Mouse (Mus musculus) stomach, embryonic 16.5 days (tissue): Measurements from ENCODE around the gene Slc25a33. TPM values are rescaled to one million over a fixed set of nuclear protein-coding genes. Genes with fewer than 3 reads are reported as not detected.
A peak's percentile ranks its signal among the peaks of the same experiment; 100 is the strongest.

Source experiments
- ATAC-seq: fragments of 200-750 bp; cut with Nextera tagmentation; 2 replicates; pipeline ENCODE4 v1.8.0; 2017; ENCODE audit warnings: moderate number of reproducible peaks, moderate TSS enrichment; ENCODE audit not compliant: insufficient read depth, low FRiP score
- H3K27ac ChIP-seq: fragments of 300-500 bp; sonication (generic); 2 replicates; pipeline ENCODE4 v1.5.1; 2014; ENCODE audit warnings: low read length
- H3K27me3 ChIP-seq: fragments of 300-500 bp; sonication (generic); 2 replicates; pipeline ENCODE4 v1.6.1; 2014; ENCODE audit warnings: low read length, control low read depth, mixed read lengths; ENCODE audit not compliant: control insufficient read depth, insufficient read depth
- H3K36me3 ChIP-seq: fragments of 300-500 bp; sonication (generic); 2 replicates; pipeline ENCODE4 v1.6.1; 2014; ENCODE audit warnings: low read length; ENCODE audit not compliant: control insufficient read depth, insufficient read depth
- H3K4me1 ChIP-seq: fragments of 300-500 bp; sonication (generic); 2 replicates; pipeline ENCODE4 v1.6.1; 2014; ENCODE audit warnings: low read length, control low read depth, mixed read lengths; ENCODE audit not compliant: control insufficient read depth, insufficient read depth
- H3K4me2 ChIP-seq: fragments of 300-500 bp; sonication (generic); 2 replicates; pipeline ENCODE4 v1.6.1; 2014; ENCODE audit warnings: low read depth, low read length, mixed read lengths
- H3K4me3 ChIP-seq: fragments of 300-500 bp; sonication (generic); replicated peaks from 2 replicates; pipeline ENCODE4 v1.5.1; 2014; ENCODE audit warnings: mild to moderate bottlenecking, low read length
- H3K9ac ChIP-seq: fragments of 300-500 bp; sonication (generic); 2 replicates; pipeline ENCODE4 v1.6.1; 2014; ENCODE audit warnings: low read length
- H3K9me3 ChIP-seq: fragments of 300-500 bp; sonication (generic); replicated peaks from 2 replicates; pipeline ENCODE4 v1.6.1; 2016; ENCODE audit warnings: low read length, control low read depth; ENCODE audit not compliant: control insufficient read depth
- WGBS: fragments of 180-500 bp; shearing (Covaris S2); extraction: QIAGEN DNeasy Blood & Tissue Kit; methylation state at CpG from one replicate; pipeline ENCODE4 v1.1.7; 2014; 5-methylcytosine and 5-hydroxymethylcytosine counted together
- polyA plus RNA-seq: library from polyadenylated mRNA; unstranded; fragments of >200 nt; fragmentation: Nextera tagmentation; extraction: Ambion mirVana; gene quantifications from 2 replicates; pipeline ENCODE4 v1.2.1, GENCODE M21; 2015

Gene Slc25a33
- polyA plus RNA-seq, 1 experiment from 2014 or later, result 8.1 TPM

- no peak overlapping the region for H3K4me2 ChIP-seq
- no peak overlapping the region for H3K9ac ChIP-seq
- 80% methylated on average over 8 of the region's 8 CpGs for WGBS
- ATAC-seq, result no peak
- no peak overlapping the region for H3K4me3 ChIP-seq
- H3K27ac ChIP-seq, result no peak overlapping the region
- peaks cover 15% of the 10 kb centered on the region for H3K36me3 ChIP-seq
- no peaks in the 10 kb centered on the region for H3K9me3 ChIP-seq
- no peaks in the 10 kb centered on the region for H3K27me3 ChIP-seq
- no peaks in the 10 kb centered on the region for H3K4me1 ChIP-seq
Observed at GRCm38 (mm10) chr4:149721163-149721562, 52.9 kb downstream of the Slc25a33 start.

DNA sequence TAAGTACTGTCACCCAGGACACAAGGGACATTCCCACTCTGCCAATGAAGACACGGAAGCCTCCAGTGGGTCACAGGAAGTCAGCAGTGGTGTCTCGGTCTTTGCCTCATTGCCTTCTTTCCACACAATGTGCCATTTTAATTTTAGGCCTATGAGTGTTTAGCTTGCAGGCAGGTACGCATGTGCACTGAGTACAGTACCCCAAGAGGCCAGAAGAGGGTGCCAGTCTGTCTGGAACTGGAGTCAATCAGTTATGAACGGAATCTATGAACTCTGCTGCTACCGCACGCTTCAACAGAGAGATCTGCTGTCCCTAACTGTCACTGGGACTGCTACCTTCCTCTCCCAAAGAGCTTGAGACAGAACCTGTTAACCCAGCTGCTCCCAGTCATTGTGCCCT is 54.4 kb downstream of the Slc25a33 start:
- H3K4me1 ChIP-seq, result no peaks in the 10 kb centered on the region

DNA sequence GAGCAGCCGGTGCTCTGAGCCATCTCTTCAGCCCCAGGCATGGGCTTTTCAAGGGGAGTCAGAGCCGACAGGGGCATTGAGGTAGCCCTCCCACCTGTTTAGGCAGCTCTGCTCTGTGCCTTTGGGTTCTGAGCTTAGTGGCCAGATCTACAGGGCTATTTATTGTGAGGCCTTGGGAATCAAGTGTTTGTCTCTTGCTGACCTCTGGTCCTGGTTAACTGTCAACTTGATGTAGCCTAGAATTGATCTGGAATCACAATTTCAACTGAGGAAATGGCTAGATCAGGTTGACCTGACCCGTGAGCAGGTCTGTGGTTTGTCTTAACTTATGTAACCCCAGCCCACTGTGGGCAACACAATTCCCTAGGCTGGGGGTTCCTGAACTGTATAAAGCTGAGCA is 59.5 kb downstream of the Slc25a33 start:
- Histone ChIP-seq H3K9me3 (no peaks in the 10 kb centered on the region), H3K36me3 (peaks cover 29% of the 10 kb centered on the region), H3K4me1 (no peaks in the 10 kb centered on the region), H3K27ac (no peak overlapping the region), H3K4me2 (no peak overlapping the region), H3K4me3 (no peak overlapping the region), H3K9ac (no peak overlapping the region), H3K27me3 (no peaks in the 10 kb centered on the region)
- no peak for ATAC-seq
- WGBS, result 82% methylated on average over 3 of the region's 3 CpGs

More for the DNA sequence above, 54.4 kb downstream of the Slc25a33 start:
- Histone ChIP-seq H3K4me2 (no peak overlapping the region), H3K9ac (no peak overlapping the region), H3K36me3 (peaks cover 27% of the 10 kb centered on the region), H3K4me3 (no peak overlapping the region), H3K27ac (no peak overlapping the region), H3K27me3 (no peaks in the 10 kb centered on the region), H3K9me3 (no peaks in the 10 kb centered on the region)
- no peak for ATAC-seq
- 82% methylated on average over 6 of the region's 6 CpGs for WGBS

GRCm38 (mm10) chr4:149711955-149712354 is 62.1 kb downstream of the Slc25a33 start:
- Histone ChIP-seq H3K36me3 (peaks cover 22% of the 10 kb centered on the region), H3K9ac (no peak overlapping the region), H3K27ac (no peak overlapping the region), H3K4me3 (no peak overlapping the region), H3K9me3 (no peaks in the 10 kb centered on the region), H3K27me3 (no peaks in the 10 kb centered on the region), H3K4me1 (no peaks in the 10 kb centered on the region), H3K4me2 (no peak overlapping the region)
- ATAC-seq, result no peak
- WGBS, result 26% methylated on average over 7 of the region's 7 CpGs

DNA sequence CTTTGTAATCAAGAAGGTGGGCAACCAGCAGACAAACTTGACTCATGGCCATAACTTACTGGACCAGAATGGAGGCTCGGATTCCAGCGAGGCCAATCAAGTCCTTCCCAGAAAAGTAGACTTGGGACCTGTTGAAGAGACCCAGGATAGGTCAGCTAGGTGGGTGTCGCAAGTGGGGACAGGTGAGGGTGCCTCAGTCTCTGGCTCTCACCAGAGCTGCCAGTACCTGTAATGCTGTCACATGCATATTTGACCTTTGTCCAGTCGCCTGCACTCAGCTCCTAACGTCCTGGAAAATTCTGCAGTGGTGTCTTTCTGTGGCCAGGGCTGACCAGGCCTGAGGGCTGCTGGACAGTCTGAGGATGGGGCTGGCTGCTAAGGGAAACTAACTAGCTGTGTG is 62.6 kb downstream of the Slc25a33 start:
- H3K27ac ChIP-seq, result no peak overlapping the region
- no peaks in the 10 kb centered on the region for H3K4me1 ChIP-seq
- no peak for ATAC-seq
- 83% methylated on average over 5 of the region's 5 CpGs for WGBS
- no peak overlapping the region for H3K4me2 ChIP-seq
- peaks cover 17% of the 10 kb centered on the region for H3K36me3 ChIP-seq
- H3K9ac ChIP-seq, result no peak overlapping the region
- no peaks in the 10 kb centered on the region for H3K27me3 ChIP-seq
- no peaks in the 10 kb centered on the region for H3K9me3 ChIP-seq
- no peak overlapping the region for H3K4me3 ChIP-seq

DNA sequence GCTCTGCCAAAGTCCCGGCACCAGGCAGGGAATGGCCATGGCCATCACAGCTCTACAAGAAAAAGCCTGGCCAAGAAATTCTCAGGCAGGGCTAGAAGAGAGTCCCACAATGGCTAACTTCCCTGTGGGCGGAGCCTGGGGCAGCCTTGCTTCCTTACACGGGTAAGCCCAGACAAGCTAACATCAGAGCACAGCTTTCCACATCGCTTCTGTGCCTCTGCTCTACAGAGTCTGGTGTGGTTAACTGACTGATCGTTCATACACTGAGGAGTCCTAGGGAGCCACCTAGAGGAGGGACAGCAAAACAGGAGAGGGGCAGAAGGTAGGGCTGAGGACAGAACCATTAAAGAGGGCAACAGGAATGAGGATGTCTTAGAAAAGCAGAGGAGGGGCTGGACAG is 63.6 kb downstream of the Slc25a33 start:
- peak; percentile 86 for ATAC-seq
- no peak overlapping the region for H3K27ac ChIP-seq
- no peaks in the 10 kb centered on the region for H3K27me3 ChIP-seq
- H3K4me1 ChIP-seq, result no peaks in the 10 kb centered on the region
- H3K4me2 ChIP-seq, result no peak overlapping the region
- no peak overlapping the region for H3K4me3 ChIP-seq
- H3K9me3 ChIP-seq, result no peaks in the 10 kb centered on the region
- H3K36me3 ChIP-seq, result peaks cover 10% of the 10 kb centered on the region; the same call in 1 of the 2 replicates
- 21% methylated on average over 5 of the region's 5 CpGs for WGBS
- no peak overlapping the region for H3K9ac ChIP-seq

DNA sequence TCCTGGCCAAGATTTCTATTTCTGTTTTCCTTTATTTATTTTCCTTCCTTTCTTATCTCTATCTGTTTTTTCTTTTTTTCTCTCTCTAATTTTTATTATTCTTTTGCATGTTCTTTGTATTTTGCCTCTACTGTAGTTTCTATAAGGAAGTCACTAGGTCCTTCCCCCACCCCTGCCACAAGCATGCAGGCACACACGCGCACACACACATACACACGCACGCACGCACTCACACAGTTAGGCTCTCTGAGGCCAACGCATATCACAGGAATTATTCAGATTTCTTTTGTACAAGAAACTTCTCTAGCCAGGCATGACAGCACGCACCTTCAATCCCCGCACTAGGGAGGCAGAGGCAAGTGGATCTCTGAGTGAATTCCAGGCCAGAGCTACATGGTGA is 68.1 kb downstream of the Slc25a33 start:
- Histone ChIP-seq H3K4me1 (no peaks in the 10 kb centered on the region), H3K27me3 (no peaks in the 10 kb centered on the region), H3K4me2 (no peak overlapping the region), H3K9me3 (no peaks in the 10 kb centered on the region), H3K9ac (no peak overlapping the region), H3K4me3 (no peak overlapping the region), H3K27ac (no peak overlapping the region), H3K36me3 (no peaks in the 10 kb centered on the region)
- ATAC-seq, result no peak
- WGBS, result 82% methylated on average over 8 of the region's 8 CpGs

DNA sequence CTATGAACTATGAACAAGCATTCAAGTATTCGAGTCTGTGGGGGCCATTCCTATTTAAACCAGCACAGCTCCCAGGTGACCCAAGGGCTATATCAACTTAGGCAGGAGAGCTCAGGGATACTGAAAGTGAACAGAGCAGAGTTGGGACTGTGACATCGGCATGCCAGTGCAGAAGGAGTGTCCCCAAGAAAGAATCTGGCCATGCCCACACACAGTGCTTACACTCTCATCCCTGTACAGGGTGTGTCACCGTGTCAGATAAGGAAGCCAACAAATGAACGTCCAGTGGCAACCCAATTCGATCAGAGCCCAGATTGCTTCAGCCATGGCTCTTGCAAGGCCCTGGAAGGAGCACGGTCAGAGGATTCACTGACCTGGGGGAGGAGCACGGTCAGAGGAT is 68.8 kb downstream of the Slc25a33 start:
- Histone ChIP-seq H3K4me3 (no peak overlapping the region), H3K4me2 (no peak overlapping the region), H3K27me3 (no peaks in the 10 kb centered on the region), H3K9me3 (no peaks in the 10 kb centered on the region), H3K9ac (no peak overlapping the region), H3K27ac (no peak overlapping the region), H3K4me1 (no peaks in the 10 kb centered on the region), H3K36me3 (no peaks in the 10 kb centered on the region)
- 57% methylated on average over 7 of the region's 7 CpGs for WGBS
- no peak for ATAC-seq

GRCm38 (mm10) chr4:149702210-149702979 is 71.7 kb downstream of the Slc25a33 start, which contains the start of gene Pik3cd:
Pik3cd (minus strand) TSS chr4:149702571.
- WGBS, result 64% methylated on average over 19 of the region's 19 CpGs
- Histone ChIP-seq H3K27ac (no peak within 1 kb of the TSS), H3K36me3 (no peaks in the 10 kb centered on the region), H3K27me3 (no peaks in the 10 kb centered on the region), H3K4me3 (no peak within 1 kb of the TSS), H3K9ac (no peak within 1 kb of the TSS), H3K9me3 (no peaks in the 10 kb centered on the region), H3K4me1 (no peaks in the 10 kb centered on the region), H3K4me2 (no peak within 1 kb of the TSS)
- no peak for ATAC-seq
